Mouse (Mus musculus) liver, embryonic 16.5 days (tissue): ENCODE measurements at regions not wholly inside any gene's neighbourhood (a gene's known extent, or its start where the extent isn't known, plus 50 kb on each side); places are given as distances from the start of the nearest gene placed in this dataset.

Experiments
- ATAC-seq: fragments of 200-750 bp; cut with Nextera tagmentation; 2 replicates; pipeline ENCODE4 v1.8.0; 2017; ENCODE audit warnings: low read depth, mild to moderate bottlenecking, moderate number of reproducible peaks, moderate library complexity
- H3K27ac ChIP-seq: fragments of 300-500 bp; sonication (generic); 2 replicates; pipeline ENCODE4 v1.5.1; 2014; ENCODE audit warnings: mild to moderate bottlenecking, low read length
- H3K27me3 ChIP-seq: fragments of 300-500 bp; sonication (generic); 2 replicates; pipeline ENCODE4 v1.6.1; 2014; ENCODE audit warnings: low read depth, low read length, mixed read lengths; ENCODE audit not compliant: control insufficient read depth, insufficient read depth
- H3K36me3 ChIP-seq: fragments of 300-500 bp; sonication (generic); 2 replicates; pipeline ENCODE4 v1.6.1; 2014; ENCODE audit warnings: mild to moderate bottlenecking; ENCODE audit not compliant: control insufficient read depth, insufficient read depth
- H3K4me1 ChIP-seq: fragments of 300-500 bp; sonication (generic); 2 replicates; pipeline ENCODE4 v1.6.1; 2014; ENCODE audit warnings: low read depth, low read length, mixed read lengths; ENCODE audit not compliant: control insufficient read depth
- H3K4me2 ChIP-seq: fragments of 300-500 bp; sonication (generic); 2 replicates; pipeline ENCODE4 v1.6.1; 2014; ENCODE audit warnings: low read depth, low read length, mixed read lengths
- H3K4me3 ChIP-seq: fragments of 300-500 bp; sonication (generic); 2 replicates; pipeline ENCODE4 v1.5.1; 2014; ENCODE audit warnings: low read depth, mild to moderate bottlenecking, low read length
- H3K9ac ChIP-seq: fragments of 300-500 bp; sonication (generic); 2 replicates; pipeline ENCODE4 v1.6.1; 2014; ENCODE audit warnings: low read depth, low read length
- H3K9me3 ChIP-seq: fragments of 300-500 bp; sonication (generic); replicated peaks from 2 replicates; pipeline ENCODE4 v1.6.1; 2016; ENCODE audit warnings: low read length; ENCODE audit not compliant: control insufficient read depth
- WGBS: fragments of 180-500 bp; shearing (Covaris S2); extraction: QIAGEN DNeasy Blood & Tissue Kit; methylation state at CpG from one replicate; pipeline ENCODE4 v1.1.7; 2014; ENCODE audit not compliant: insufficient replicate concordance; 5-methylcytosine and 5-hydroxymethylcytosine counted together

GRCm38 (mm10) chr4:55767133-55767532 lies 234.9 kb upstream of the Klf4 start:
- Histone ChIP-seq H3K9ac (no peak overlapping the region), H3K4me1 (no peaks in the 10 kb centered on the region), H3K27me3 (no peaks in the 10 kb centered on the region), H3K36me3 (no peaks in the 10 kb centered on the region), H3K9me3 (no peaks in the 10 kb centered on the region), H3K4me3 (no peak overlapping the region), H3K4me2 (no peak overlapping the region), H3K27ac (no peak overlapping the region)
- WGBS = 50% methylated on average over 4 of the region's 4 CpGs
- ATAC-seq = no peak

GRCm38 (mm10) chr4:55765780-55766179 lies 233.5 kb upstream of the Klf4 start:
- 59% methylated on average over 2 of the region's 2 CpGs for WGBS
- H3K4me3 ChIP-seq = no peak overlapping the region
- H3K36me3 ChIP-seq = no peaks in the 10 kb centered on the region
- no peak overlapping the region for H3K4me2 ChIP-seq
- no peaks in the 10 kb centered on the region for H3K9me3 ChIP-seq
- no peak for ATAC-seq
- H3K9ac ChIP-seq = no peak overlapping the region
- no peaks in the 10 kb centered on the region for H3K4me1 ChIP-seq
- H3K27ac ChIP-seq = no peak overlapping the region
- no peaks in the 10 kb centered on the region for H3K27me3 ChIP-seq

- H3K36me3 ChIP-seq = no peaks in the 10 kb centered on the region
Observed at GRCm38 (mm10) chr4:55763112-55763511, 230.8 kb upstream of the Klf4 start.

GRCm38 (mm10) chr4:55762389-55762788 lies 230.1 kb upstream of the Klf4 start:
- Histone ChIP-seq H3K36me3 (no peaks in the 10 kb centered on the region), H3K4me1 (no peaks in the 10 kb centered on the region), H3K27ac (no peak overlapping the region), H3K9me3 (no peaks in the 10 kb centered on the region), H3K4me3 (no peak overlapping the region), H3K4me2 (no peak overlapping the region), H3K27me3 (no peaks in the 10 kb centered on the region), H3K9ac (no peak overlapping the region)
- ATAC-seq = no peak
- WGBS = 43% methylated on average over 4 of the region's 4 CpGs

More at GRCm38 (mm10) chr4:55763112-55763511, 230.8 kb upstream of the Klf4 start:
- WGBS = 48% methylated on average over 6 of the region's 6 CpGs
- Histone ChIP-seq H3K4me2 (no peak overlapping the region), H3K27ac (no peak overlapping the region), H3K9me3 (no peaks in the 10 kb centered on the region), H3K9ac (no peak overlapping the region), H3K4me1 (no peaks in the 10 kb centered on the region), H3K27me3 (no peaks in the 10 kb centered on the region), H3K4me3 (no peak overlapping the region)
- no peak for ATAC-seq

GRCm38 (mm10) chr4:55757148-55757927 lies 225.1 kb upstream of the Klf4 start:
- Histone ChIP-seq H3K27me3 (no peaks in the 10 kb centered on the region), H3K36me3 (no peaks in the 10 kb centered on the region), H3K4me1 (no peaks in the 10 kb centered on the region), H3K9me3 (no peaks in the 10 kb centered on the region), H3K9ac (no peak overlapping the region), H3K27ac (no peak overlapping the region), H3K4me2 (no peak overlapping the region), H3K4me3 (no peak overlapping the region)
- no peak for ATAC-seq
- WGBS = 67% methylated on average over 15 of the region's 15 CpGs

GRCm38 (mm10) chr4:55749949-55750600 lies 217.8 kb upstream of the Klf4 start:
- no peak for ATAC-seq
- no peaks in the 10 kb centered on the region for H3K27me3 ChIP-seq
- H3K27ac ChIP-seq = no peak overlapping the region
- H3K4me3 ChIP-seq = no peak overlapping the region
- WGBS = 62% methylated on average over 20 of the region's 20 CpGs
- no peaks in the 10 kb centered on the region for H3K4me1 ChIP-seq
- no peaks in the 10 kb centered on the region for H3K9me3 ChIP-seq
- H3K4me2 ChIP-seq = no peak overlapping the region
- no peak overlapping the region for H3K9ac ChIP-seq
- H3K36me3 ChIP-seq = no peaks in the 10 kb centered on the region

- ATAC-seq = no peak
- 53% methylated on average over 8 of the region's 8 CpGs for WGBS
- no peaks in the 10 kb centered on the region for H3K27me3 ChIP-seq
- no peak overlapping the region for H3K27ac ChIP-seq
- no peaks in the 10 kb centered on the region for H3K9me3 ChIP-seq
- no peak overlapping the region for H3K4me3 ChIP-seq
- no peaks in the 10 kb centered on the region for H3K4me1 ChIP-seq
- no peak overlapping the region for H3K4me2 ChIP-seq
- no peaks in the 10 kb centered on the region for H3K36me3 ChIP-seq
- H3K9ac ChIP-seq = no peak overlapping the region
Observed at GRCm38 (mm10) chr4:55741355-55741754, 209.1 kb upstream of the Klf4 start.

- Histone ChIP-seq H3K9me3 (no peaks in the 10 kb centered on the region), H3K4me1 (no peaks in the 10 kb centered on the region), H3K4me2 (no peak overlapping the region), H3K27ac (no peak overlapping the region), H3K9ac (no peak overlapping the region), H3K27me3 (no peaks in the 10 kb centered on the region), H3K36me3 (no peaks in the 10 kb centered on the region), H3K4me3 (no peak overlapping the region)
- ATAC-seq = no peak
- 78% methylated on average over 15 of the region's 15 CpGs for WGBS
Observed at GRCm38 (mm10) chr4:55740062-55740461, 207.8 kb upstream of the Klf4 start.

GRCm38 (mm10) chr4:55738714-55739113 lies 206.4 kb upstream of the Klf4 start:
- 78% methylated on average over 1 of the region's 1 CpGs for WGBS

More at GRCm38 (mm10) chr4:55738714-55739113, 206.4 kb upstream of the Klf4 start:
- no peaks in the 10 kb centered on the region for H3K36me3 ChIP-seq
- H3K27me3 ChIP-seq = no peaks in the 10 kb centered on the region
- H3K9ac ChIP-seq = no peak overlapping the region
- H3K4me1 ChIP-seq = no peaks in the 10 kb centered on the region
- no peak overlapping the region for H3K27ac ChIP-seq
- H3K4me3 ChIP-seq = no peak overlapping the region
- no peak for ATAC-seq
- H3K4me2 ChIP-seq = no peak overlapping the region
- no peaks in the 10 kb centered on the region for H3K9me3 ChIP-seq
